Mouse (Mus musculus): ENCODE data around the gene Hecw2. TPM values are rescaled to one million over a fixed set of nuclear protein-coding genes. Genes with fewer than 3 reads are reported as not detected.

Gene Hecw2
- polyA plus RNA-seq, 1 experiment from 2014 or later: 1.2 TPM

DNA sequence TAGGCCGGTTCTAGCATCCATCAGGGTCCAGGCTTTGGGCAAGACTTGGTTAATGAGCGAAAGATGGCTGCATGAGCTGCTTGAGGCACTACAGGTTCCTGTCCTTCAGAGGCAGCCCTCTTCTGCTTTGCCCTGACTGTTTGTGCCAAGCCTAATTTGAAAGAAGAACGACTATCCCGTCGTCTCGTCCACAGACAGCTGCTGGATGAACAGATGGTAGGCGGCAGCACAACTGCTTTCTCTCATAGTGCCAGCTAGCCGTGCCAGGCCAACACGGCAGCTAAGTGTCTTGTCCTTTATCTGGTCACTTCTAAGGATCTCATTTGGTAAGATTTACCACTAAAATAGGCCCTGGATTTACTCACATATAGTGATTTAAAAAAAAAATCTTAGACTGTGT lies 365.9 kb downstream of the Hecw2 start:
- 77% methylated on average over 9 of the region's 9 CpGs for WGBS
- no peak overlapping the region for H3K9ac ChIP-seq (ENCODE audit: low read length)
- TF ChIP-seq EP300 (optimal IDR thresholded peaks at IDR 0.05): no peak
- TF ChIP-seq CTCF (IDR thresholded peaks at IDR 0.05; ENCODE audit: low read depth): no peak
- no peaks in the 10 kb centered on the region for H3K4me1 ChIP-seq (replicated peaks; ENCODE audit: control insufficient read depth, insufficient read depth)
- no peaks in the 10 kb centered on the region for H3K36me3 ChIP-seq (ENCODE audit: control insufficient read depth, insufficient read depth, low read length)
- H3K4me3 ChIP-seq (ENCODE audit: low read depth, low read length): no peak overlapping the region
- H3K4me2 ChIP-seq (replicated peaks; ENCODE audit: low read depth): no peak overlapping the region
- H3K27ac ChIP-seq (replicated peaks): no peak overlapping the region
- no peak for DNase-seq (ENCODE audit: low spot score)
- no peaks in the 10 kb centered on the region for H3K27me3 ChIP-seq (ENCODE audit: control insufficient read depth, insufficient read depth, low read length)
- no peak for ATAC-seq (ENCODE audit: low FRiP score, low TSS enrichment)
- H3K9me3 ChIP-seq (ENCODE audit: control insufficient read depth, low read length): no peaks in the 10 kb centered on the region

GRCm38 (mm10) chr1:53824446-53825337 lies 370.3 kb downstream of the Hecw2 start:
- H3K9ac ChIP-seq (ENCODE audit: low read length): no peak overlapping the region
- TF ChIP-seq EP300 (optimal IDR thresholded peaks at IDR 0.05): no peak
- no peak for TF ChIP-seq CTCF (IDR thresholded peaks at IDR 0.05; ENCODE audit: low read depth)
- ATAC-seq (ENCODE audit: low FRiP score, low TSS enrichment): no peak
- H3K9me3 ChIP-seq (ENCODE audit: control insufficient read depth, low read length): no peaks in the 10 kb centered on the region
- no peak for DNase-seq (ENCODE audit: low spot score)
- no peak overlapping the region for H3K4me2 ChIP-seq (replicated peaks; ENCODE audit: low read depth)
- no peak overlapping the region for H3K4me3 ChIP-seq (ENCODE audit: low read depth, low read length)
- no peaks in the 10 kb centered on the region for H3K27me3 ChIP-seq (ENCODE audit: control insufficient read depth, insufficient read depth, low read length)
- WGBS: 77% methylated on average over 9 of the region's 9 CpGs
- H3K36me3 ChIP-seq (ENCODE audit: control insufficient read depth, insufficient read depth, low read length): no peaks in the 10 kb centered on the region
- no peak overlapping the region for H3K27ac ChIP-seq (replicated peaks)
- H3K4me1 ChIP-seq (replicated peaks; ENCODE audit: control insufficient read depth, insufficient read depth): no peaks in the 10 kb centered on the region

DNA sequence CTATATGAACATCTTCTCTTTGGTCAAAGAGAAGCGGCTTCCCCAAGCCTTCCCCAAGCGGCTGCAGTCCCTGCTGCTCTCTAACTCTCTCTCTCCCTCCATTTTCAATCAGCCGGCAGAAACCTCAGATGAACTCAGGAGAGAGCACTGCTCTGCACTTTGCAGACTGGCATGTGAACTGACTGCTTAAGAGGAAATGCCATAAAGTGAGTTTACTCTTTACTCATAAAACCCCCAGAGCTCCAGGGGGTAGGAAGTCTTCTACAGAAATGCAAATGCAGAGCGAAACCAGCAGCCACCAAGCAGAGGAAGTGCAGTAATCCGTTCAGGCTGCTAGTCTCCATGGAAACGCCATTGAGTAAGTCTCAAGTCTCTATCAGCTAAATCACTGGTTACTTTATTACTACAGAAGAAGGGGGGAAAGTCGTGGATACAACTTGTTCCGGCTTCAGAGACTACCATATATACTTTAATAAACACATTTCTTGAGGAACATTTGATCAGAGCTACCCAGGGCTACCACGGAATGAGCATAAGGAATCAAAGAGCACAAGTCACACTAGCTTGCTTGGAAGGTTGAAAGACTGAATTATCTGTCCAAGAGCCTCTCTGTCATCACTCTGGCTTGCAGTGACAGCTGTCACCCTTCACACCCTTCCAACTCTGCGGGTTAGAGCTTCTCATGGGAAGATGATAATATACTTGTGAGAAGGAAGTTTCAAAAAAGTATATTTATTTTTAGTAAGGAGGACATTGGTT lies 371.1 kb downstream of the Hecw2 start:
- Histone ChIP-seq H3K27me3 (ENCODE audit: control insufficient read depth, insufficient read depth, low read length) (no peaks in the 10 kb centered on the region), H3K9ac (ENCODE audit: low read length) (no peak overlapping the region), H3K4me3 (ENCODE audit: low read depth, low read length) (peak overlapping the region; percentile 12; the same call in 1 of the 2 replicates), H3K4me2 (replicated peaks; ENCODE audit: low read depth) (peak overlapping the region; percentile 32; the same call in 1 of the 2 replicates), H3K36me3 (ENCODE audit: control insufficient read depth, insufficient read depth, low read length) (no peaks in the 10 kb centered on the region), H3K27ac (replicated peaks) (no peak overlapping the region; the same call in 1 of the 2 replicates), H3K4me1 (replicated peaks; ENCODE audit: control insufficient read depth, insufficient read depth) (no peaks in the 10 kb centered on the region), H3K9me3 (ENCODE audit: control insufficient read depth, low read length) (no peaks in the 10 kb centered on the region)
- 12% methylated on average over 10 of the region's 10 CpGs for WGBS
- peak; percentile 61; the same call in 1 of the 2 replicates for ATAC-seq (ENCODE audit: low FRiP score, low TSS enrichment)
- no peak for DNase-seq (ENCODE audit: low spot score)
- TF ChIP-seq CTCF (IDR thresholded peaks at IDR 0.05; ENCODE audit: low read depth) (no peak), EP300 (optimal IDR thresholded peaks at IDR 0.05) (no peak)

- H3K36me3 ChIP-seq (ENCODE audit: control insufficient read depth, insufficient read depth, low read length): no peaks in the 10 kb centered on the region
- H3K27me3 ChIP-seq (ENCODE audit: control insufficient read depth, insufficient read depth, low read length): no peaks in the 10 kb centered on the region
- no peak overlapping the region for H3K4me3 ChIP-seq (ENCODE audit: low read depth, low read length)
- ATAC-seq (ENCODE audit: low FRiP score, low TSS enrichment) (peak; percentile 80), DNase-seq (ENCODE audit: low spot score) (peak; percentile 61)
- TF ChIP-seq EP300 (optimal IDR thresholded peaks at IDR 0.05) (no peak), CTCF (IDR thresholded peaks at IDR 0.05; ENCODE audit: low read depth) (no peak)
- no peaks in the 10 kb centered on the region for H3K4me1 ChIP-seq (replicated peaks; ENCODE audit: control insufficient read depth, insufficient read depth)
- no peak overlapping the region for H3K4me2 ChIP-seq (replicated peaks; ENCODE audit: low read depth)
- no peak overlapping the region for H3K9ac ChIP-seq (ENCODE audit: low read length)
- no peaks in the 10 kb centered on the region for H3K9me3 ChIP-seq (ENCODE audit: control insufficient read depth, low read length)
- H3K27ac ChIP-seq (replicated peaks): no peak overlapping the region
Measured at GRCm38 (mm10) chr1:53821983-53822382, 373.0 kb downstream of the Hecw2 start.

DNA sequence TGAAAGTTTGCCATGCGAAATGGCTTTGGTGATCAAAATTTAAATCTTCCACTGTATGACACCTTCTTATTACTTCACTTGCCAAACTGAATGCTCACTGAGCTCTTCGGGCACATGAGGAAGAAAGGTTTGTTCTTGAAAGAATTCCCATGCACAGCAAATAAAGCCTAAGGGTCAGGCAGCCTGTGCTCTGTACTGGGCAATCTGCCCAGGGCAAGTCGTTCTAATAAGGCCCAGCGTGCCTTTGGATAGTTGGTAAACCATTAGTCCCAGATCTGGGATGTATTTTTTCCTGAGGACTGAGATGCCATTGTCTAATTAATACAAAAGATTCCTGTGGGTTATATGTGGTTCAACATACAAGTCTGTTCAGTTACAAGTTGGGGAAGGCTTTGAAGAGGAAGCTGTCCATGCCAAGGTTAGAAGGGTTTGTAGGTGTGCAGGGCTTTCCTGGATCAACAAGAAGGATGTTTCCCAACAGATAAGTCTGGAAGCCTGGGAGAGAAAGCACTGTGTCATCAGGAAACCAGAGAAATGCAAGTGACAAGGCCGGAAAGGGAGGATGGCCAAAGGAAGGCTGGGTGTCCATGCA lies 374.8 kb downstream of the Hecw2 start:
- Histone ChIP-seq H3K9ac (ENCODE audit: low read length) (no peak overlapping the region), H3K4me2 (replicated peaks; ENCODE audit: low read depth) (no peak overlapping the region), H3K4me3 (ENCODE audit: low read depth, low read length) (no peak overlapping the region), H3K27ac (replicated peaks) (no peak overlapping the region), H3K9me3 (ENCODE audit: control insufficient read depth, low read length) (no peaks in the 10 kb centered on the region), H3K4me1 (replicated peaks; ENCODE audit: control insufficient read depth, insufficient read depth) (no peaks in the 10 kb centered on the region), H3K36me3 (ENCODE audit: control insufficient read depth, insufficient read depth, low read length) (no peaks in the 10 kb centered on the region), H3K27me3 (ENCODE audit: control insufficient read depth, insufficient read depth, low read length) (no peaks in the 10 kb centered on the region)
- TF ChIP-seq EP300 (optimal IDR thresholded peaks at IDR 0.05) (no peak), CTCF (IDR thresholded peaks at IDR 0.05; ENCODE audit: low read depth) (no peak)
- DNase-seq (ENCODE audit: low spot score) (no peak), ATAC-seq (ENCODE audit: low FRiP score, low TSS enrichment) (no peak)
- 61% methylated on average over 5 of the region's 5 CpGs for WGBS
